Mouse (Mus musculus): ENCODE results near the gene Cdrt4.

The Cdrt4 gene

GRCm38 (mm10) chr11:63035420-63036211 lies 84.6 kb downstream of the Cdrt4 start:
- no peak for DNase-seq (ENCODE audit: low read depth, low spot score)

DNA sequence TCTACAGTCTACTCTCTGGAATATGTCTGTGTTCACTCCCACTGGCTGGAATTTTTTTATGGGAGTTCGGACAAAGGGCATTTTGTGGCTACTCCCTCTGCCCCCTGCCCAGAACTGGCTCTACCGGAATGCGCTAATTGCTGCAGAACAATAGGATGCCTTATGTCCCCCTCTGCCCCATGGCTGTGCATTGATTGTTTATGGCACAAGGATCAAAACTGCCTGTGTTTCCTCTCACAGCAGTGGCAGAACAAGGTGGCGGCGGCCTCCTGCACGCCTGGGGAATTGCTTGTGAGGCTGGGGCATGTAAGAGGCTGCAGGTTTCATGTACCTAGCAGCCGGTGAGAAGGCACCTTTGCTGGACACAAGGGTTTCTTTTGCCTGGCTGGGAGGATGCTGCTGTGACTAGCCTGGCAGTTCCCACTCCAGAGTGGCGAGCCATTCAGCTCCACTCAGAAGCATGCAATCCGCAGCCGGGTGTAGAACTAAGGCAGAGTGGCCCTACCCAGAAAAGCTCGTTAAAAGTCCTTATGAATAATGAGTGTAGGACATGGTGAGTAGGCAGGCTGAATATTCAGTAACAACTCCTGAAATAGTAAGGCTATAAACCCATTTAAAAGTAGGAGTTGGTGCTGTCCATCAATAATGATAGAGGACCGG lies 89.1 kb downstream of the Cdrt4 start:
- no peak for DNase-seq (ENCODE audit: low read depth, low spot score)

Data from CD4-positive, CD25-positive, alpha-beta regulatory T cell, adult 2 months (primary cell).